Mouse (Mus musculus) midbrain, postnatal 0 days (tissue): ENCODE data around the gene Flad1. TPM values are rescaled to one million over a fixed set of nuclear protein-coding genes. Genes with fewer than 3 reads are reported as not detected.

Experiments
- ATAC-seq: fragments of 200-750 bp; cut with Nextera tagmentation; 2 replicates; pipeline ENCODE4 v1.8.0; 2017; ENCODE audit warnings: moderate number of reproducible peaks, mild to moderate bottlenecking, moderate TSS enrichment, moderate library complexity; ENCODE audit not compliant: low FRiP score
- DNase-seq: peaks from one replicate; pipeline ENCODE4 v3.0.0-alpha.2; 2015; ENCODE audit warnings: low spot score
- H3K27ac ChIP-seq: fragments of 300-500 bp; sonication (generic); 2 replicates; pipeline ENCODE4 v1.5.1; 2014; ENCODE audit warnings: low read depth, mild to moderate bottlenecking, low read length, mixed read lengths
- H3K27me3 ChIP-seq: fragments of 300-500 bp; sonication (generic); 2 replicates; pipeline ENCODE4 v1.6.1; 2014; ENCODE audit warnings: low read length, control low read depth, mixed read lengths; ENCODE audit not compliant: insufficient read depth
- H3K36me3 ChIP-seq: fragments of 300-500 bp; sonication (generic); 2 replicates; pipeline ENCODE4 v1.6.1; 2014; ENCODE audit warnings: low read length, control low read depth, mixed read lengths; ENCODE audit not compliant: insufficient read depth
- H3K4me1 ChIP-seq: fragments of 300-500 bp; sonication (generic); 2 replicates; pipeline ENCODE4 v1.6.1; 2014; ENCODE audit warnings: mild to moderate bottlenecking, control low read depth, antibody characterized with exemption, low read length, mixed read lengths; ENCODE audit not compliant: insufficient read depth
- H3K4me2 ChIP-seq: fragments of 300-500 bp; sonication (generic); 2 replicates; pipeline ENCODE4 v1.6.1; 2014; ENCODE audit warnings: low read depth, mild to moderate bottlenecking, low read length, mixed read lengths; ENCODE audit not compliant: poor library complexity, severe bottlenecking
- H3K4me3 ChIP-seq: fragments of 300-500 bp; sonication (generic); 2 replicates; pipeline ENCODE4 v1.5.1; 2014; ENCODE audit warnings: low read depth, mild to moderate bottlenecking, low read length, moderate library complexity
- H3K9ac ChIP-seq: fragments of 300-500 bp; sonication (generic); replicated peaks from 2 replicates; pipeline ENCODE4 v1.6.1; 2014; ENCODE audit warnings: mild to moderate bottlenecking, low read length, moderate library complexity, mixed read lengths; ENCODE audit not compliant: poor library complexity, severe bottlenecking
- H3K9me3 ChIP-seq: fragments of 300-500 bp; sonication (generic); 2 replicates; pipeline ENCODE4 v1.6.1; 2016; ENCODE audit warnings: low read length, control low read depth
- CTCF ChIP-seq: IDR thresholded peaks from 2 replicates; pipeline ENCODE4 v1.5.1; 2016; ENCODE audit warnings: antibody characterized with exemption, mild to moderate bottlenecking
- WGBS: fragments of 180-500 bp; shearing (Covaris S2); extraction: QIAGEN DNeasy Blood & Tissue Kit; methylation state at CpG from one replicate; pipeline ENCODE4 v1.1.7; 2014; 5-methylcytosine and 5-hydroxymethylcytosine counted together
- polyA plus RNA-seq: library from polyadenylated mRNA; unstranded; fragments of >200 nt; fragmentation: Nextera tagmentation; extraction: Ambion mirVana; gene quantifications from 2 replicates; pipeline ENCODE4 v1.2.1, GENCODE M21; 2015
- total RNA-seq: library from RNA; depleted of rRNA; stranded (reverse); fragments of >200 nt; gene quantifications from 2 replicates; pipeline ENCODE4 v1.2.3, GENCODE M21; 2014

Gene Flad1
- total and polyA plus RNA-seq, 2 experiments from 2014 or later = 26.0 to 34.1 TPM

DNA sequence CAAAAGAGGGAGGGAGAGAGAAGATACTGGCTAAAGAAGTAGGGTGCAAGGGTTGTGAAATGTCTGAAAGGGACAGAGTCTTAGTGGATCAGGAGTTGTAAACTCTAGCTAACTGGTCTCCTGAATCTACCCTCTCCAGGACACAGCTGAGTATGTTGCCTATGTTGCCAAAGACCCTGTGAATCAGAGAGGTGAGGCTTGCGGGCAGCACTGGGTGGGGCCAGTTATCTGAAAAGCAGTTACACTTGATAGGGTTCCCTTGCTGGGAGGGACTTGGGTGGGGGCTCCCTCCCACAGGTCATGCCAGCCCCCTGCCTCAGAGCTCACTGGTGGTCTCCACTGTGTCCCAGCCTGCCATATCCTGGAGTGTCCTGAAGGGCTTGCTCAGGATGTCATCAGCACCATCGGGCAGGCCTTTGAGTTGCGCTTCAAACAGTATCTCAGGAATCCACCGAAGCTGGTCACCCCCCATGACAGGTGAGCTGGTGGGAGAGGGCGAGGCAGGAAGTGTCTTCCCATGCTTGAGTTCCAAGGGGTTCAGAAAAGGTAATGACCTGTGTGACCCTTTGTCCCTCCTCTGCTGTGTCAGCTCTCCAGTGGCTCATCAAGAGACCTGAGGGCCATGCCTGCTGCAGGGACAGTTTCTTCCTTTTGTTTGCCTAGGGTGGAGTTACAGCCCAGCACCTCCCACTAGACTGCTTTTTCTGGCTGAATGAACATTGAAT, 12.9 kb upstream of the Flad1 start:
- peaks cover 4% of the 10 kb centered on the region; the same call in 1 of the 2 replicates for H3K36me3 ChIP-seq
- no peak overlapping the region for H3K27ac ChIP-seq
- H3K4me2 ChIP-seq = no peak overlapping the region
- 90% methylated on average over 5 of the region's 5 CpGs for WGBS
- DNase-seq (no peak), ATAC-seq (no peak)
- no peak overlapping the region for H3K4me3 ChIP-seq
- TF ChIP-seq CTCF = no peak
- H3K9ac ChIP-seq = no peak overlapping the region
- no peaks in the 10 kb centered on the region for H3K27me3 ChIP-seq
- no peaks in the 10 kb centered on the region for H3K9me3 ChIP-seq
- H3K4me1 ChIP-seq = no peaks in the 10 kb centered on the region

DNA sequence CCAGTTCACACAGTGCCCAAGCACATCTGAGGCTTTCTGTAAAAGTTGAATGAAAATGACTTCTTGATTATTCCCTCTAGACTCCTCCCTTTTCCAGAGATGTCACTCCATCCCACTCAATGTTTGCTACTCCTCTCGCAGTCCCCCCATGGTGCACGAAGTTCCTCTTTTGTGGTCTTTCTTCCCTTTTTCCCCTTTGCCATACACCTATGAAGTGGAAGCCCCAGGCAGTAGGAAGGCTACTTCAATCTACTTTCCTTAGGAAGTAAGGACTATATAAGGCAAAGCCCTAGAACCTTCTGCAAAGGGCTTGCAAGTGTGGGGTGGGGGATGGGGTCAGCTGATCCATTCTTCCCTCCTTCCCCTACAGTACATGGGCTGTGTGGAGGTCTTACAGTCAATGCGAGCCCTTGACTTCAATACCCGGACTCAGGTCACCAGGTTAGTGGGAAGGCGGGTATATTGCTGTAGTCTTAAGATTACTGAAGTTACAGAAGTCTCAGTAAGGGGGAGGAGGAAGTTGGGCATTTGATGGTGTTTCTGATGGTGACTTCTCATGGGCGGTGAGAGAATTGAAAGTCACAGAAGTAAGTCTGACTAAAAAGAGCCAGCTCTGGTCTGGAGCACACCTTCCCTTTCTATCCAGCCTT, 11.0 kb upstream of the Flad1 start:
- H3K9ac ChIP-seq = 0 out of 2 replicates have a peak overlapping the region, but pooled peaks have one; percentile 51
- H3K4me1 ChIP-seq = no peaks in the 10 kb centered on the region
- H3K27ac ChIP-seq = no peak overlapping the region
- H3K36me3 ChIP-seq = peaks cover 4% of the 10 kb centered on the region; the same call in 1 of the 2 replicates
- H3K4me3 ChIP-seq = no peak overlapping the region
- TF ChIP-seq CTCF = no peak
- no peak for ATAC-seq
- no peaks in the 10 kb centered on the region for H3K27me3 ChIP-seq
- H3K9me3 ChIP-seq = no peaks in the 10 kb centered on the region
- H3K4me2 ChIP-seq = peak overlapping the region; percentile 60
- 76% methylated on average over 6 of the region's 6 CpGs for WGBS
- DNase-seq = no peak

DNA sequence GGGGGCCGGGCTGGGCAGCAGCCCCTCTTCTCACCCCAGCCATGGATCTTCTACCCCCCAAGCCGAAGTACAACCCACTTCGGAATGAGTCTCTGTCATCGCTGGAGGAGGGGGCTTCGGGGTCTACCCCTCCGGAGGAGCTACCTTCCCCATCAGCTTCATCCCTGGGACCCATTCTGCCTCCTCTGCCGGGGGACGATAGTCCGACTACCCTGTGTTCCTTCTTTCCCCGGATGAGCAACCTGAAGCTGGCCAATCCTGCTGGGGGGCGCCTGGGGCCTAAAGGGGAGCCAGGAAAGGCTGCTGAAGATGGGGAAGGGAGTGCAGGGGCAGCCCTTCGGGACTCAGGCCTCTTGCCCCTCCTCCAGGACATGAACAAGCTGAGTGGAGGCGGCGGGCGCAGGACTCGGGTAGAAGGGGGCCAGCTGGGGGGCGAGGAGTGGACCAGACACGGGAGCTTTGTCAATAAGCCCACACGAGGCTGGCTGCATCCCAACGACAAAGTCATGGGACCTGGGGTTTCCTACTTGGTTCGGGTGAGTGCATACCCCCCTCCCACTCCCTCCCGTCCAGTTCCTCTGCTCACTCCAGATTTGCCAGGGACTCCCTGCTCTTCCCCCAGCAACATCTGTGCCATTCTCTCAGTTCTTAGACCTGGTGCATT, 10.3 kb upstream of the Flad1 start:
- Histone ChIP-seq H3K4me3 (peak overlapping the region; percentile 35), H3K4me2 (peak overlapping the region; percentile 60), H3K36me3 (no peaks in the 10 kb centered on the region; the same call in 1 of the 2 replicates), H3K9me3 (no peaks in the 10 kb centered on the region), H3K4me1 (no peaks in the 10 kb centered on the region), H3K27ac (no peak overlapping the region; the same call in 1 of the 2 replicates), H3K27me3 (no peaks in the 10 kb centered on the region), H3K9ac (peak overlapping the region; percentile 51)
- ATAC-seq (no peak), DNase-seq (peak; percentile 21)
- TF ChIP-seq CTCF = no peak
- WGBS = 12% methylated on average over 22 of the region's 22 CpGs

DNA sequence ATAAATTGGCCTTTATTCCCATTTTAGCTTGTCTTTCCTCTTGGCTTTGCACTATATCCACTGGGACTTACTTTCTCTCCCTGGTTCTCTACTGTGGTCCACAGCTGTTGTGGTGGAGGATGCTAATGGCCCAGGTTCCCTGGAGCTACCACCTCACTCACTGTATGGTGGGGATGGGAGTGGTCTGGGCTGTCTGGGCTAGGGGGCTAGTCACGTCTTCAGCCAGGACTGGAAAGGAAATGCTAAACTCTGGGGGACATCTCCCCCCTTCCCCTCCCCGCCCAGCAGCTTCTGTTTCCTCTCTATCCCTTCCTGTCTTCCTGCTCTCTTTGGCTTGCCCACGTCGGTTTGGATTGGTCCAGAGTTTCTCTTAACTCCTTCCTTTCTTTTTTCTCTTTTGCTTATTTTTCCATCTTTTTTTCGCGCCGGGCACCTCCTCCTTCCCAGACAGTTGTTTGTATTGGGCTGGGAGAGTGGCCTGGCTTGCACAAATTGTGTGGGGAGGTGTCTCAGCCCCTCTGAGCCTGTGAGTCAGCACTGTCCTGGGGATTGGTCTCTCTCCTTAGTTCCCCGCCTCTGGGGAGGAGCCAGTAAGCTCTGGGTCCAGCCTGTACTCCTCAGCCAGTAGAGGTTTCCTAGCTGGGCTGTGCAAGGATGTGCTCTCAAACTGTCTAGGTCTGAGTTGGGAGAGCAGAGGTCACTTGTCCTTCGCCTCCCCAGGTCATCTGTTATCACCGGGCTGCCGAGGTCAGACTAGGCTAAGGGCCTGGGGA, 9.5 kb upstream of the Flad1 start:
- peak overlapping the region; percentile 60 for H3K4me2 ChIP-seq
- DNase-seq = peak; percentile 82
- TF ChIP-seq CTCF = no peak
- 6% methylated on average over 10 of the region's 11 CpGs for WGBS
- no peaks in the 10 kb centered on the region for H3K27me3 ChIP-seq
- no peaks in the 10 kb centered on the region for H3K36me3 ChIP-seq
- no peaks in the 10 kb centered on the region for H3K4me1 ChIP-seq
- no peaks in the 10 kb centered on the region for H3K9me3 ChIP-seq
- no peak overlapping the region for H3K27ac ChIP-seq
- H3K4me3 ChIP-seq = peak overlapping the region; percentile 35
- peak overlapping the region; percentile 51 for H3K9ac ChIP-seq
- ATAC-seq = peak; percentile 39; the same call in 1 of the 2 replicates

DNA sequence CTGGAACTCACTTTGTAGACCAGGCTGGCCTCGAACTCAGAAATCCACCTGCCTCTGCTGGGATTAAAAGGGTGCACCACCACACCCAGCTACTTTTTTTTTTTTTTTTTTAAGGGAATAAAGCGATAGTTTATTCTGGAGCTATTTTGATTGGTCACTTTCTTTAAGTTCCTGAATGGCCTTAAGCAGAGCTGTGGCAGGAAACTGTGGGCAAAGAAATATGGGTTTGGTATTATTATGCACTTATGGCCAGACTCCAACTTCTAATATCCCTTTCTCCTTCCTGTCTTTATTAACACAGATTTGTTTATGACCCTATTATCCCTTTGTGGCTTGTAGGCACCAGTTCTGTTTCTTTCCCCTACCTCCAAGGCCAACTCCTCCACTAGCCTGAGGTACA, 8.8 kb upstream of the Flad1 start:
- H3K27me3 ChIP-seq = no peaks in the 10 kb centered on the region
- H3K4me1 ChIP-seq = no peaks in the 10 kb centered on the region
- H3K36me3 ChIP-seq = no peaks in the 10 kb centered on the region
- TF ChIP-seq CTCF = no peak
- no peak for ATAC-seq
- 65% methylated on average over 2 of the region's 2 CpGs for WGBS
- DNase-seq = no peak
- H3K4me2 ChIP-seq = no peak overlapping the region
- H3K9me3 ChIP-seq = no peaks in the 10 kb centered on the region
- no peak overlapping the region for H3K27ac ChIP-seq
- H3K9ac ChIP-seq = no peak overlapping the region
- no peak overlapping the region for H3K4me3 ChIP-seq
